Mouse (Mus musculus): Measurements from ENCODE around the gene Abhd8.
"Not testable (repeated sequence)": the region's sequence is repeated elsewhere in the genome, so short reads cannot be mapped to it uniquely, and the experiment has no call there.

The Abhd8 gene

GRCm38 (mm10) chr8:71457659-71458270 lies 5.7 kb downstream of the Abhd8 start:
- no peak for DNase-seq

GRCm38 (mm10) chr8:71456906-71457305 lies 6.5 kb downstream of the Abhd8 start:
- DNase-seq, result no peak

- DNase-seq, result no peak
Observed at GRCm38 (mm10) chr8:71454668-71455067, 8.8 kb downstream of the Abhd8 start.

- DNase-seq, result no peak
Observed at GRCm38 (mm10) chr8:71452669-71453068, 10.8 kb downstream of the Abhd8 start.

GRCm38 (mm10) chr8:71451777-71452176 lies 11.7 kb downstream of the Abhd8 start:
- no peak for DNase-seq

GRCm38 (mm10) chr8:71451337-71451736 lies 12.1 kb downstream of the Abhd8 start:
- no peak for DNase-seq

- DNase-seq, result no peak
Observed at GRCm38 (mm10) chr8:71445096-71445495, 18.4 kb downstream of the Abhd8 start.

GRCm38 (mm10) chr8:71441404-71441803 lies 22.1 kb downstream of the Abhd8 start:
- DNase-seq, result no peak

GRCm38 (mm10) chr8:71437041-71437440 lies 26.4 kb downstream of the Abhd8 start:
- DNase-seq, result no peak

- not testable (repeated sequence) for DNase-seq
Observed at GRCm38 (mm10) chr8:71432935-71433334, 30.5 kb downstream of the Abhd8 start.

- no peak for DNase-seq
Observed at GRCm38 (mm10) chr8:71422121-71422520, 41.3 kb downstream of the Abhd8 start.

GRCm38 (mm10) chr8:71411535-71412273 lies 51.8 kb downstream of the Abhd8 start:
- DNase-seq, result no peak

GRCm38 (mm10) chr8:71408231-71408630 lies 55.2 kb downstream of the Abhd8 start:
- DNase-seq, result no peak

- DNase-seq, result no peak
Observed at GRCm38 (mm10) chr8:71407441-71407840, 56.0 kb downstream of the Abhd8 start.
